Mouse (Mus musculus) midbrain, embryonic 13.5 days (tissue): ENCODE results near the gene Myocos. TPM values are rescaled to one million over a fixed set of nuclear protein-coding genes. Genes with fewer than 3 reads are reported as not detected.
A peak's percentile ranks its signal among the peaks of the same experiment; 100 is the strongest.

Source experiments
- ATAC-seq: fragments of 200-750 bp; cut with Nextera tagmentation; 2 replicates; pipeline ENCODE4 v1.8.0; 2017; ENCODE audit warnings: mild to moderate bottlenecking, moderate TSS enrichment, moderate library complexity
- H3K27ac ChIP-seq: fragments of 300-500 bp; sonication (generic); 2 replicates; pipeline ENCODE4 v1.5.1; 2015; ENCODE audit warnings: inconsistent platforms, mild to moderate bottlenecking, moderate library complexity
- H3K27me3 ChIP-seq: fragments of 300-500 bp; sonication (generic); 2 replicates; pipeline ENCODE4 v1.6.1; 2015; ENCODE audit warnings: mild to moderate bottlenecking, inconsistent platforms
- H3K36me3 ChIP-seq: fragments of 300-500 bp; sonication (generic); 2 replicates; pipeline ENCODE4 v1.6.1; 2015; ENCODE audit warnings: mild to moderate bottlenecking, inconsistent platforms
- H3K4me1 ChIP-seq: fragments of 300-500 bp; sonication (generic); replicated peaks from 2 replicates; pipeline ENCODE4 v1.6.1; 2015; ENCODE audit warnings: inconsistent platforms
- H3K4me2 ChIP-seq: fragments of 300-500 bp; sonication (generic); replicated peaks from 2 replicates; pipeline ENCODE4 v1.6.1; 2015; ENCODE audit warnings: moderate library complexity, mild to moderate bottlenecking, inconsistent platforms
- H3K4me3 ChIP-seq: fragments of 300-500 bp; sonication (generic); replicated peaks from 2 replicates; pipeline ENCODE4 v1.5.1; 2015; ENCODE audit warnings: mild to moderate bottlenecking, inconsistent platforms
- H3K9ac ChIP-seq: fragments of 300-500 bp; sonication (generic); replicated peaks from 2 replicates; pipeline ENCODE4 v1.6.1; 2015; ENCODE audit warnings: mild to moderate bottlenecking, inconsistent platforms
- H3K9me3 ChIP-seq: fragments of 300-500 bp; sonication (generic); 2 replicates; pipeline ENCODE4 v1.6.1; 2016; ENCODE audit warnings: mild to moderate bottlenecking, inconsistent platforms
- WGBS: fragments of 180-500 bp; shearing (Covaris S2); methylation state at CpG from one replicate; pipeline ENCODE4 v1.1.7; 2015; 5-methylcytosine and 5-hydroxymethylcytosine counted together
- polyA plus RNA-seq: library from polyadenylated mRNA; unstranded; fragments of >200 nt; fragmentation: Nextera tagmentation; extraction: Ambion mirVana; gene quantifications from 2 replicates; pipeline ENCODE4 v1.2.1, GENCODE M21; 2015

Gene Myocos
- polyA plus RNA-seq = not detected in 2 replicates

- no peak within 1 kb of the TSS for H3K4me2 ChIP-seq
- no peaks in the 10 kb centered on the region for H3K27me3 ChIP-seq
- no peak for ATAC-seq
- H3K27ac ChIP-seq = no peak within 1 kb of the TSS
- H3K36me3 ChIP-seq = no peaks in the 10 kb centered on the region
- H3K9ac ChIP-seq = no peak within 1 kb of the TSS
- WGBS = 90% methylated on average over 7 of the region's 7 CpGs
- no peak within 1 kb of the TSS for H3K4me3 ChIP-seq
- H3K9me3 ChIP-seq = no peaks in the 10 kb centered on the region
- no peaks in the 10 kb centered on the region for H3K4me1 ChIP-seq
These were observed at the start of gene Myocos for GRCm38 (mm10) chr1:162658119-162658518. TSS of gene Myocos (minus strand) at chr1:162658219.

- no peak for ATAC-seq
- Histone ChIP-seq H3K9me3 (no peaks in the 10 kb centered on the region), H3K4me2 (no peak overlapping the region), H3K27me3 (no peaks in the 10 kb centered on the region), H3K4me1 (no peaks in the 10 kb centered on the region), H3K27ac (no peak overlapping the region), H3K4me3 (no peak overlapping the region), H3K36me3 (peaks cover 72% of the 10 kb centered on the region), H3K9ac (no peak overlapping the region)
- WGBS = 93% methylated on average over 8 of the region's 8 CpGs
These were observed 42.5 kb upstream of the Myocos start for GRCm38 (mm10) chr1:162700389-162701066.

GRCm38 (mm10) chr1:162697866-162698265, 39.8 kb upstream of the Myocos start:
- Histone ChIP-seq H3K4me1 (no peaks in the 10 kb centered on the region), H3K4me3 (no peak overlapping the region), H3K27ac (no peak overlapping the region), H3K27me3 (no peaks in the 10 kb centered on the region), H3K36me3 (peaks cover 72% of the 10 kb centered on the region), H3K9ac (no peak overlapping the region), H3K4me2 (no peak overlapping the region), H3K9me3 (no peaks in the 10 kb centered on the region)
- 96% methylated on average over 6 of the region's 6 CpGs for WGBS
- no peak for ATAC-seq

- H3K36me3 ChIP-seq = peaks cover 73% of the 10 kb centered on the region
These were observed 35.7 kb upstream of the Myocos start for GRCm38 (mm10) chr1:162693721-162694120.

GRCm38 (mm10) chr1:162665486-162666174, 7.6 kb upstream of the Myocos start:
- peak; percentile 90 for ATAC-seq
- Histone ChIP-seq H3K4me1 (peaks cover 6% of the 10 kb centered on the region), H3K27ac (no peak overlapping the region), H3K4me3 (peak overlapping the region; percentile 25), H3K9me3 (no peaks in the 10 kb centered on the region), H3K9ac (peak overlapping the region; percentile 60), H3K27me3 (no peaks in the 10 kb centered on the region), H3K4me2 (peak overlapping the region; percentile 57), H3K36me3 (peaks cover 19% of the 10 kb centered on the region)
- WGBS = 3% methylated on average over 11 of the region's 11 CpGs

More at GRCm38 (mm10) chr1:162693721-162694120, 35.7 kb upstream of the Myocos start:
- no peaks in the 10 kb centered on the region for H3K4me1 ChIP-seq
- no peak overlapping the region for H3K9ac ChIP-seq
- ATAC-seq = no peak
- no peaks in the 10 kb centered on the region for H3K27me3 ChIP-seq
- no peak overlapping the region for H3K4me2 ChIP-seq
- no peak overlapping the region for H3K27ac ChIP-seq
- no peak overlapping the region for H3K4me3 ChIP-seq
- 90% methylated on average over 2 of the region's 2 CpGs for WGBS
- no peaks in the 10 kb centered on the region for H3K9me3 ChIP-seq

- H3K9me3 ChIP-seq = no peaks in the 10 kb centered on the region
- H3K27me3 ChIP-seq = no peaks in the 10 kb centered on the region
- H3K9ac ChIP-seq = peak overlapping the region; percentile 23; the same call in 1 of the 2 replicates
- H3K4me2 ChIP-seq = peak overlapping the region; percentile 30; the same call in 1 of the 2 replicates
- ATAC-seq = peak; percentile 99
- WGBS = 14% methylated on average over 10 of the region's 10 CpGs
- no peak overlapping the region for H3K27ac ChIP-seq
- H3K4me3 ChIP-seq = no peak overlapping the region; the same call in 1 of the 2 replicates
- peaks cover 6% of the 10 kb centered on the region for H3K4me1 ChIP-seq
- peaks cover 12% of the 10 kb centered on the region for H3K36me3 ChIP-seq
These were observed 6.9 kb upstream of the Myocos start for GRCm38 (mm10) chr1:162664826-162665475.

GRCm38 (mm10) chr1:162660276-162660860, 2.3 kb upstream of the Myocos start:
- Histone ChIP-seq H3K4me3 (no peak overlapping the region), H3K36me3 (no peaks in the 10 kb centered on the region), H3K9ac (no peak overlapping the region), H3K9me3 (no peaks in the 10 kb centered on the region), H3K4me1 (peaks cover under 1% of the 10 kb centered on the region; the same call in 1 of the 2 replicates), H3K27ac (no peak overlapping the region), H3K27me3 (no peaks in the 10 kb centered on the region), H3K4me2 (no peak overlapping the region)
- WGBS = 89% methylated on average over 11 of the region's 11 CpGs
- no peak for ATAC-seq

GRCm38 (mm10) chr1:162648416-162648815, 9.6 kb downstream of the Myocos start:
- Histone ChIP-seq H3K27me3 (no peaks in the 10 kb centered on the region), H3K27ac (no peak overlapping the region), H3K4me2 (no peak overlapping the region), H3K9ac (no peak overlapping the region), H3K9me3 (no peaks in the 10 kb centered on the region), H3K36me3 (no peaks in the 10 kb centered on the region), H3K4me3 (no peak overlapping the region), H3K4me1 (no peaks in the 10 kb centered on the region)
- no peak for ATAC-seq
- WGBS = 95% methylated on average over 14 of the region's 14 CpGs

GRCm38 (mm10) chr1:162646083-162646686, 11.8 kb downstream of the Myocos start:
- no peak for ATAC-seq
- H3K27me3 ChIP-seq = no peaks in the 10 kb centered on the region
- H3K27ac ChIP-seq = no peak overlapping the region
- H3K36me3 ChIP-seq = no peaks in the 10 kb centered on the region
- H3K4me1 ChIP-seq = no peaks in the 10 kb centered on the region
- WGBS = 81% methylated on average over 10 of the region's 10 CpGs
- H3K4me3 ChIP-seq = no peak overlapping the region
- no peak overlapping the region for H3K9ac ChIP-seq
- H3K4me2 ChIP-seq = no peak overlapping the region
- no peaks in the 10 kb centered on the region for H3K9me3 ChIP-seq

- no peak for ATAC-seq
- no peak overlapping the region for H3K27ac ChIP-seq
- no peaks in the 10 kb centered on the region for H3K4me1 ChIP-seq
- no peaks in the 10 kb centered on the region for H3K36me3 ChIP-seq
- no peak overlapping the region for H3K4me3 ChIP-seq
- WGBS = 40% methylated on average over 4 of the region's 4 CpGs
- H3K27me3 ChIP-seq = no peaks in the 10 kb centered on the region
- H3K4me2 ChIP-seq = no peak overlapping the region
- H3K9me3 ChIP-seq = no peaks in the 10 kb centered on the region
- H3K9ac ChIP-seq = no peak overlapping the region
These were observed 14.3 kb downstream of the Myocos start for GRCm38 (mm10) chr1:162643752-162644151.

GRCm38 (mm10) chr1:162642591-162642990, 15.4 kb downstream of the Myocos start:
- no peaks in the 10 kb centered on the region for H3K9me3 ChIP-seq
- ATAC-seq = no peak
- H3K4me3 ChIP-seq = no peak overlapping the region
- no peak overlapping the region for H3K4me2 ChIP-seq
- H3K27ac ChIP-seq = no peak overlapping the region
- H3K27me3 ChIP-seq = no peaks in the 10 kb centered on the region
- no peaks in the 10 kb centered on the region for H3K4me1 ChIP-seq
- 88% methylated on average over 3 of the region's 3 CpGs for WGBS
- no peak overlapping the region for H3K9ac ChIP-seq
- no peaks in the 10 kb centered on the region for H3K36me3 ChIP-seq
